Mouse (Mus musculus) Patski (cell line): ENCODE results near the gene Zfp523. TPM values are rescaled to one million over a fixed set of nuclear protein-coding genes. Genes with fewer than 3 reads are reported as not detected.

ENCODE experiments used
- ATAC-seq: fragments of 100-300 bp; one replicate; pipeline ENCODE4 v1.8.0; 2021
- CTCF ChIA-PET: fragments of 350-600 bp; sonication (Branson Sonifier 250); formaldehyde crosslinking; loops from one replicate; lab custom pipeline; 2022; ENCODE audit warnings: inconsistent platforms; lab: Charles Lee
- POLR2A ChIA-PET: fragments of 350-600 bp; sonication (Branson Sonifier 250); formaldehyde crosslinking; loops from one replicate; lab custom pipeline; 2022; ENCODE audit warnings: antibody characterized with exemption, inconsistent platforms; lab: Charles Lee
- DNase-seq: peaks from one replicate; pipeline ENCODE4 v3.0.0-alpha.2; 2011; ENCODE audit warnings: low read depth, low spot score
- H3K27me3 ChIP-seq: fragments of 371-371 bp; one replicate; pipeline ENCODE4 v1.5.1; 2021
- CTCF ChIP-seq: fragments of 100-300 bp; IDR thresholded peaks from one replicate; pipeline ENCODE4 v1.5.1; 2021
- in situ Hi-C: fragments of 300-500 bp; cut with MboI; formaldehyde crosslinking; loops from 3 replicates; pipeline ENCODE4 v1.11.1; 2018; ENCODE audit warnings: low pct_unique_long_range_greater_than_20kb, mixed read lengths
- polyA plus RNA-seq: library from polyadenylated mRNA; unstranded; gene quantifications from one replicate; pipeline ENCODE4 v1.2.3, GENCODE M21; 2021

Gene Zfp523
- polyA plus RNA-seq, 1 experiment from 2014 or later, result 65.9 TPM

- no peak for TF ChIP-seq CTCF
- ChIA-PET POLR2A (no interaction called here), CTCF (interaction anchor here (9.5 kb wide), 1 partner anchor 75 kb away, joined by 69 read pairs; no protein-coding TSS in a partner anchor)
- in situ Hi-C loops, result loop anchor here (5.0 kb wide), 2 partner anchors 78 to 173 kb away; partner anchors contain the start of gene Tcp11
- ATAC-seq, result no peak
- H3K27me3 ChIP-seq, result no peaks in the 10 kb centered on the region
- no peak for DNase-seq
Measured at GRCm38 (mm10) chr17:28160361-28160760, 16.6 kb upstream of the Zfp523 start.

GRCm38 (mm10) chr17:28161310-28161881 is 15.5 kb upstream of the Zfp523 start:
- DNase-seq, result no peak
- POLR2A ChIA-PET, result no interaction called here
- no peak for ATAC-seq
- H3K27me3 ChIP-seq, result no peaks in the 10 kb centered on the region
- CTCF ChIA-PET, result interaction anchor here (9.5 kb wide), 1 partner anchor 76 kb away, joined by 69 read pairs; no protein-coding TSS in a partner anchor
- in situ Hi-C loops, result loop anchor here (5.0 kb wide), 2 partner anchors 79 to 174 kb away; partner anchors contain the start of gene Tcp11
- no peak for TF ChIP-seq CTCF

DNA sequence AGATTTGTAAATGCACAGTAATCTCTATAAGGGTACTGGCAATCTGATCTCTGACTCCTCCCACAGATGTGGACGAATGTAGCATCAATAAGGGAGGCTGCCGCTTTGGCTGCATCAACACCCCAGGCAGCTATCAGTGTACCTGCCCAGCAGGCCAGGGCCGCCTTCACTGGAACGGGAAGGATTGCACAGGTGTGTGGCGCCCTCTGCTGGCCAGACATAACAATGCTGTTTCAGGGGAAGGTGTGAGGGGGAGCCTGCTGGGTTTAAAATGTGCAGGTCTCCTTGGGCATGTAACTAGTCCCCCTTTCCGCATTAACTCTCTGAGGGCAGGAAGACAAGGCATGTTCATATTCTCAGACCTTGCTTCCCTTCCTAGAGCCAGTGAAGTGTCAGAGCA is 13.3 kb upstream of the Zfp523 start:
- no peak for TF ChIP-seq CTCF
- in situ Hi-C loops, result loop anchor here (5.0 kb wide), 2 partner anchors 81 to 176 kb away; partner anchors contain the start of gene Tcp11
- no peak for DNase-seq
- no peaks in the 10 kb centered on the region for H3K27me3 ChIP-seq
- ATAC-seq, result no peak
- POLR2A ChIA-PET, result no interaction called here
- CTCF ChIA-PET, result interaction anchor here (0.8 to 9.5 kb wide), 15 partner anchors 8 to 251 kb away, joined by 3 to 69 read pairs (median 3); no protein-coding TSS in a partner anchor

DNA sequence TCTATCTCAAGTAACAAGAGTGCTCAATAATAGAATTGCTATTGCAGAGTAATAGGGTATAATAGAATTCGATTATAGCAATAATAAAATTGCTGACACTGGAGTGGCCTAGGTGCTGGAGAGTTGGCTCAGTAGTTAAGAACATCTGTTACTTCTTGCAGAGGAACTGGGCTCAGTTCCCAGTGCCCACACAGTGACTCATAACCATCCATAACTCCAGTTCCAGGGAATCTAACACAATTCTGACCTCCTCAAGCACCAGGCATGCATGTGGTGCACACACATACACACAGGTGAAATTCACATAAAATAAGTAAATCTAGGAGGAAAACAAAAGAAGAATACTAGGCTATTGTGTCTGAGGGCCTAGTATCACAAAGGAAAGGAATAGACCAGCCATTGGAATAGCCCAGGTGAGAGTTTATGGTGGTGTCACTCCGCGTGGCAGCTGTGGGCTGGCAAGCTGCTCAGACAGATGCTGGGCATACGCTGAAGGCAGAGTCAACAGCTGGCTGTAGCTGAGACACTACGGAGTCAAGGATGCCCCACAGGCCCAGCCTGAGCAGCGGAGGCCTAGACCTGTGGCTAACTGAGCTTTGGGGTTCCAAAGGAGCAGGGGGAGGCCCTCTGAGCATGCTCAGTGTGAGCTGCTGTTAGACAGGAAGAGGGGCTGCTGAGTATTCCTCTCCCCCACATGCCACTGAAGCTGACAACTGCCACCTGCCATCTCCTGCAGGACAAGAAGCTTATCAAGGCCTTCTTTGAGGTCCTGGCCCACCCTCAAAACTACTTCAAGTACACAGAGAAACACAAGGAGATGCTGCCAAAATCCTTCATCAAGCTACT is 6.2 kb upstream of the Zfp523 start:
- DNase-seq (no peak), ATAC-seq (peak; percentile 42)
- H3K27me3 ChIP-seq, result no peaks in the 10 kb centered on the region
- no peak for TF ChIP-seq CTCF
- ChIA-PET CTCF (interaction anchor here (1.7 kb wide), 1 partner anchor 85 kb away, joined by 4 read pairs; no protein-coding TSS in a partner anchor), POLR2A (interaction anchor here (1.1 kb wide), 1 partner anchor 12 kb away, joined by 3 read pairs; no protein-coding TSS in a partner anchor)
- in situ Hi-C loops, result no loop called here

DNA sequence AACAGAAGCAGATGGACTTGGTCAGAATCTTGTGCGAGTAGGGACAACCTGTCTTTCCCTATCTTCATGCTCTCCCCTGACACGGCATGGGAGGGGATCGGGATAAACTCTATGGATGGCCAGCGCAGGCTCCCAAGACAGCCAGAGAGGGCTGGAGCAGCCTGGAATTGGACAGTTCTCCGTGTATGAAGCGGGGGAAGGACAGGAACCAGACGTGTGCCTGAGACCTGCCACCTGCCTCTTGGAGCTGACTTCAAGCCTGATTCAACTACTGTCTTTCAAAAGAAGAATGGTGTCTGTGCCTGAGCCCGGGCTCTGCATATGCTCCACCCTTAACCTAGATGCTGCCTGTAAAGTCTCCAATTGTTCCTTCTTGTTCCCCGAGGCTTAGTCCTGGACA is 4.2 kb upstream of the Zfp523 start:
- TF ChIP-seq CTCF, result no peak
- no peak for DNase-seq
- no peak for ATAC-seq
- no peaks in the 10 kb centered on the region for H3K27me3 ChIP-seq
- CTCF ChIA-PET, result interaction anchor here (0.8 to 1.7 kb wide), 2 partner anchors 9 to 10 kb away, joined by 3 read pairs; no protein-coding TSS in a partner anchor
- POLR2A ChIA-PET, result interaction anchor here (0.6 kb wide), 1 partner anchor 195 kb away, joined by 3 read pairs; no protein-coding TSS in a partner anchor
- in situ Hi-C loops, result no loop called here

- TF ChIP-seq CTCF, result no peak
Measured at GRCm38 (mm10) chr17:28177540-28178046, 664 bp downstream of the Zfp523 start.

DNA sequence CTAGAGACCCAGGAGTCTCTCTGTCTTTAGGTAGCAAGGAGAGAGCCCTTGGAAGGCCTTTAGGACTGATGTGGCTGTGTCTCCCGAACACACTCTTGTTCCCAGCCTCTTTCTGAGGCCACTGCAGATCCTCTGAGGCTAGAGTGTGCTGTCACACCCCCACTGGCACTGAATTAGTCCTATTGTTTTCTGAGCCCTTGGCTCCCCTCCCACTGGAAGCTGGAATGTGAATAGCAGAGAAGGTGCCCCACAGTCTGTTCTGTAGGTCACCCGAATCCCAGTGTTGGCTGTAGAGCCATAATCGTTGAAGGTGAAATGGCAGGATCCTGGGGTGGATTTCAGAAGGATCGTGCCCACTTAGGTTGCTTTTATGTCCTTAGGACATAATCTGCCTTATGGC is 3.4 kb downstream of the Zfp523 start:
- in situ Hi-C loops, result no loop called here
- DNase-seq (no peak), ATAC-seq (no peak)
- H3K27me3 ChIP-seq, result no peaks in the 10 kb centered on the region
- CTCF ChIA-PET, result no interaction called here
- TF ChIP-seq CTCF, result no peak
- POLR2A ChIA-PET, result interaction anchor here (0.7 kb wide), 1 partner anchor 807 kb away, joined by 3 read pairs; no protein-coding TSS in a partner anchor

More at GRCm38 (mm10) chr17:28177540-28178046, 664 bp downstream of the Zfp523 start:
- H3K27me3 ChIP-seq, result no peaks in the 10 kb centered on the region
- CTCF ChIA-PET, result no interaction called here
- DNase-seq (no peak), ATAC-seq (peak; percentile 20)
- POLR2A ChIA-PET, result interaction anchor here (0.6 kb wide), 1 partner anchor 33 kb away, joined by 7 read pairs; no protein-coding TSS in a partner anchor
- in situ Hi-C loops, result no loop called here

- TF ChIP-seq CTCF, result no peak
- H3K27me3 ChIP-seq, result no peaks in the 10 kb centered on the region
- DNase-seq, result no peak
- ChIA-PET POLR2A (interaction anchor here (0.7 kb wide), 1 partner anchor 806 kb away, joined by 3 read pairs; no protein-coding TSS in a partner anchor), CTCF (no interaction called here)
- ATAC-seq, result no peak
- in situ Hi-C loops, result no loop called here
Measured at GRCm38 (mm10) chr17:28180783-28181544, 4.0 kb downstream of the Zfp523 start.

DNA sequence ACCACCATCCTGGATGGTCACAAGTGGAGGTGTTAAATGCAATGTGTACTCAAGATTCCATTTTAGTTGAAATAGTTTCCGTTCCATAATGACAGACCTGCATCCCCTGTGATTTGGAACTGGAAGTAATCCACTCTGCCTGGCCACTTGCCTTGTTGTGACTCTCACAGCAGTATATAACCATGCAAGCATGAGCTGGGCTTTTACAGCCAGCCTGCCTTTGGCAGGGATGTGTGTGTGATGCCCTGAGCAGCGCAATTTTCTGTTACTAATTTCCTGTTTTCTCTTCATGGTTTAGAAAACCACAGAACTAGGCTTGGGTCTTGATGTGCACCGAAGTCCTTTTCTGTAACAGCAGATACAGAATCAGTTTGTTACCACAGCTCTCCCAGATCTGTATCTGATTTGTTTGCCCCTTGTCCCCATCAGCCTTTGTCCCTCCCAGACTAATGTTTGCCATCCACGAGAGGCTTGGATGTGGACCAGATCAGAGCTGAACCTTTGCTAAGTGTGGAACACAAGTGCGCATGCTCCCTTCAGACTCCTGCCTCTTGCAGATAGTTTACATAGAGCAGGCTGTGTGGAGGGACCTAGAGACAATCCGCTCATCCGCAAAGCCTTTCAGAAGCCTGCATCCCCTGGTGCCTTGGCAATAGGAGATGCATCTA is 8.2 kb downstream of the Zfp523 start:
- no peaks in the 10 kb centered on the region for H3K27me3 ChIP-seq
- DNase-seq (no peak), ATAC-seq (no peak)
- ChIA-PET POLR2A (no interaction called here), CTCF (no interaction called here)
- in situ Hi-C loops, result no loop called here
- no peak for TF ChIP-seq CTCF
